Mouse (Mus musculus): Measurements from ENCODE around the gene Ccdc144b.

DNA sequence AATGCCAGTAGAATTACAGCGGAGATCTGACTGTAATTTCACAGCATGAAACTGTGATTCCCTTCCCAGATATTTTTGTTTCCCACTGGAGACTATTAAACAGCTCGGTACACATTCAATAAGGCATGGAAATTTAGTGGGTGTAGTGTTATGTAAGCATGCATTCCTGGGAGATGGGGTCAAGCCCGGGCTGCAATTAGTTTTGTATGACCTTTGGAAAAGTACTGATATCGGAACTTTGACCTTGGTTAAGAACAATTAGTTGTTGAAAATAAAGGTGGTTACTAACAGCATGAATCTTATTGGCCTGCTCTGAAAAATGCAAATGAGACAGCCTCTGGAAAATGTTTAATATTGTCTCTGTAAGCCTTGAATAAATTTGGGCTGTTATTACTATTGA is 82.9 kb downstream of the Ccdc144b start:
- TF ChIP-seq CTCF (IDR thresholded peaks at IDR 0.05; ENCODE audit: low read depth) (no peak), EP300 (IDR thresholded peaks at IDR 0.05; ENCODE audit: low read depth) (no peak)

All from liver, embryonic 14.5 days (tissue).